In genomic region chr10:76034001-76034600, GRCm38 (mm10) we compare ENCODE assay signal across 16 mouse cellular contexts. TPM values are rescaled to one million over a fixed set of nuclear protein-coding genes. Genes with fewer than 3 reads are reported as not detected.
DNase-seq lines count a peak whose midpoint lies in the region; ATAC-seq and TF ChIP-seq lines count a peak whose summit lies in the region.
"Had no signal": no experiment of that assay in that cellular context is flagged by ENCODE, and none has a peak within 500 bp of the region (broad histone marks: within the 10 kb centered on the region; RNA-seq: fewer than 3 reads in every experiment).

No protein-coding gene starts in this region.

- no peak for ATAC-seq in heart, embryonic 12.5 days (ENCODE audit: insufficient number of reproducible peaks, low FRiP score)
- no peak for ATAC-seq in midbrain, embryonic 12.5 days (ENCODE audit: low FRiP score, low read depth)
- no peak for ATAC-seq in midbrain, embryonic 16.5 days
- no peak for ATAC-seq in liver, postnatal 0 days

- H3K4me1 ChIP-seq in heart, embryonic 12.5 days (replicated peaks) = peaks cover 10% of the 10 kb centered on the region
- peaks cover 8% of the 10 kb centered on the region for H3K4me1 ChIP-seq in midbrain, embryonic 12.5 days
- H3K4me1 ChIP-seq in midbrain, embryonic 16.5 days (ENCODE audit: control insufficient read depth, insufficient read depth, low read length) = peaks cover 12% of the 10 kb centered on the region
- H3K4me1 ChIP-seq in liver, postnatal 0 days (ENCODE audit: insufficient read depth) = peaks cover 14% of the 10 kb centered on the region
- H3K4me1 ChIP-seq: embryonic facial prominence, embryonic 15.5 days had no signal

- peaks cover 36% of the 10 kb centered on the region for H3K36me3 ChIP-seq in heart, embryonic 12.5 days
- peaks cover 34% of the 10 kb centered on the region for H3K36me3 ChIP-seq in midbrain, embryonic 12.5 days
- H3K36me3 ChIP-seq in midbrain, embryonic 16.5 days (ENCODE audit: control insufficient read depth, insufficient read depth, low read length) = peaks cover 17% of the 10 kb centered on the region
- peaks cover 15% of the 10 kb centered on the region for H3K36me3 ChIP-seq in liver, postnatal 0 days (replicated peaks; ENCODE audit: insufficient read depth, low read length)

- no peaks in the 10 kb centered on the region for H3K9me3 ChIP-seq in heart, embryonic 12.5 days (replicated peaks)
- no peaks in the 10 kb centered on the region for H3K9me3 ChIP-seq in midbrain, embryonic 12.5 days
- no peaks in the 10 kb centered on the region for H3K9me3 ChIP-seq in midbrain, embryonic 16.5 days (replicated peaks; ENCODE audit: control insufficient read depth, low read length, poor library complexity, severe bottlenecking)
- no peaks in the 10 kb centered on the region for H3K9me3 ChIP-seq in liver, postnatal 0 days (ENCODE audit: low read length)
- H3K9me3 ChIP-seq: embryonic facial prominence, embryonic 15.5 days; neural tube, embryonic 12.5 days had no signal

- no peak for DNase-seq in heart, adult 8-10 months (ENCODE audit: low spot score)
- peak; percentile 26 for DNase-seq in T-cell, adult 2 months (ENCODE audit: low spot score)
- no peak for DNase-seq in liver, postnatal 0 days
- no peak for DNase-seq in left cerebral cortex, postnatal 14 days (ENCODE audit: low spot score in 2 of 2)
- no peak for DNase-seq in layer of hippocampus, postnatal 14 days (ENCODE audit: low spot score in 2 of 2)
- DNase-seq: adrenal gland, postnatal 25 days; cerebellum, adult 11-12 months; heart, adult 2 months; kidney, adult 18-20 months; lung, postnatal 4 days; right cerebral cortex, postnatal 14 days had no signal

- no peak overlapping the region for H3K9ac ChIP-seq in heart, embryonic 12.5 days
- H3K9ac ChIP-seq in midbrain, embryonic 12.5 days (replicated peaks) = no peak overlapping the region
- H3K9ac ChIP-seq in midbrain, embryonic 16.5 days (ENCODE audit: low read depth, low read length) = no peak overlapping the region
- H3K9ac ChIP-seq in liver, postnatal 0 days (replicated peaks) = no peak overlapping the region
- H3K9ac ChIP-seq: embryonic facial prominence, embryonic 15.5 days had no signal

- H3K27me3 ChIP-seq in heart, embryonic 12.5 days (replicated peaks) = no peaks in the 10 kb centered on the region
- no peaks in the 10 kb centered on the region for H3K27me3 ChIP-seq in midbrain, embryonic 12.5 days
- no peaks in the 10 kb centered on the region for H3K27me3 ChIP-seq in midbrain, embryonic 16.5 days (ENCODE audit: control insufficient read depth, insufficient read depth, low read depth, low read length)
- H3K27me3 ChIP-seq in liver, postnatal 0 days (ENCODE audit: insufficient read depth, low read length) = no peaks in the 10 kb centered on the region
- H3K27me3 ChIP-seq: embryonic facial prominence, embryonic 15.5 days; neural tube, embryonic 12.5 days had no signal

- 90% methylated on average over 8 of the region's 8 CpGs for WGBS in heart, embryonic 12.5 days
- 97% methylated on average over 8 of the region's 8 CpGs for WGBS in midbrain, embryonic 12.5 days
- 97% methylated on average over 8 of the region's 8 CpGs for WGBS in midbrain, embryonic 16.5 days
- 78% methylated on average over 8 of the region's 8 CpGs for WGBS in liver, postnatal 0 days (ENCODE audit: insufficient replicate concordance)

- H3K4me3 ChIP-seq in heart, embryonic 12.5 days = no peak overlapping the region
- no peak overlapping the region for H3K4me3 ChIP-seq in midbrain, embryonic 12.5 days
- no peak overlapping the region for H3K4me3 ChIP-seq in midbrain, embryonic 16.5 days (ENCODE audit: low read depth, low read length)
- 0 out of 2 replicates have a peak overlapping the region, but pooled peaks have one; percentile 90 for H3K4me3 ChIP-seq in liver, postnatal 0 days (ENCODE audit: low read depth, low read length)

- 0 out of 2 replicates have a peak overlapping the region, but pooled peaks have one; percentile 98 for H3K4me2 ChIP-seq in heart, embryonic 12.5 days
- H3K4me2 ChIP-seq in midbrain, embryonic 12.5 days (replicated peaks) = peak overlapping the region; percentile 81; the same call in 1 of the 2 replicates
- no peak overlapping the region for H3K4me2 ChIP-seq in midbrain, embryonic 16.5 days (ENCODE audit: low read length)
- H3K4me2 ChIP-seq in liver, postnatal 0 days (ENCODE audit: low read depth, low read length) = peak overlapping the region; percentile 7; the same call in 1 of the 2 replicates

- intact Hi-C loops in left cerebral cortex, postnatal 14 days (cut with DNase I) = no loop called here

- H3K27ac ChIP-seq in heart, embryonic 12.5 days (ENCODE audit: poor library complexity, severe bottlenecking) = no peak overlapping the region
- no peak overlapping the region for H3K27ac ChIP-seq in midbrain, embryonic 12.5 days (replicated peaks)
- no peak overlapping the region for H3K27ac ChIP-seq in midbrain, embryonic 16.5 days (ENCODE audit: low read length)
- no peak overlapping the region for H3K27ac ChIP-seq in liver, postnatal 0 days (ENCODE audit: low read depth)
- H3K27ac ChIP-seq: embryonic facial prominence, embryonic 15.5 days; heart, adult 2 months; neural tube, embryonic 12.5 days had no signal

- TF ChIP-seq EP300 in liver, postnatal 0 days (IDR thresholded peaks at IDR 0.05; ENCODE audit: low read depth) = no peak

- no peak for TF ChIP-seq CTCF in liver, postnatal 0 days (IDR thresholded peaks at IDR 0.05; ENCODE audit: low read depth)

RNA-seq across cellular contexts. Expression of gene Zfp280b, which starts 1.7 kb away (rescaled TPM):
- 19.2 and 19.7 TPM in 2 replicates for polyA plus RNA-seq in heart, embryonic 12.5 days (2016; fragmentation: Nextera tagmentation; extraction: Ambion mirVana)
- 1 to 10 TPM; 5.9 to 8.4 (median 6.5) TPM for total RNA-seq in heart, adult 8-10 months (2022)
- polyA plus RNA-seq in midbrain, embryonic 12.5 days (2016; fragmentation: Nextera tagmentation; extraction: Ambion mirVana) = 25.2 and 28.7 TPM in 2 replicates
- 11.9 and 14.2 TPM in 2 replicates for polyA plus RNA-seq in midbrain, embryonic 16.5 days (2015; fragmentation: Nextera tagmentation; extraction: Ambion mirVana)
- polyA plus RNA-seq in liver, postnatal 0 days (2015; fragmentation: Nextera tagmentation; extraction: Ambion mirVana) = 7.3 and 8.3 TPM in 2 replicates
- total RNA-seq in left cerebral cortex, postnatal 14 days (2021) = 10 to 100 TPM; 12.2 to 12.3 TPM
- total RNA-seq in layer of hippocampus, postnatal 14 days (2021) = 10 to 100 TPM; 12.8 to 13.5 TPM
